Mouse (Mus musculus) gastrocnemius, postnatal 10 days (tissue): Measurements from ENCODE around the gene Ubtfl1. TPM values are rescaled to one million over a fixed set of nuclear protein-coding genes. Genes with fewer than 3 reads are reported as not detected.
"Not testable (repeated sequence)": the region's sequence is repeated elsewhere in the genome, so short reads cannot be mapped to it uniquely, and the experiment has no call there.

Experiments used
- DNase-seq: peaks from one replicate; pipeline ENCODE4 v3.0.0; 2021; ENCODE audit warnings: mixed read lengths
- long read RNA-seq, 2 experiments: library from polyadenylated mRNA; stranded (forward); transcript quantifications; one replicate each; pipeline ENCODE4 v2.0.0; 2021
- microRNA-seq, 2 experiments: library from miRNA; unstranded; fragments of <30 nt; microRNA quantifications; one replicate each; pipeline ENCODE4 v1.2.0; 2021
- total RNA-seq, 2 experiments: library from RNA; stranded (reverse); gene quantifications; 2 replicates each; pipeline ENCODE4 v1.2.3; 2021

Gene Ubtfl1
- total RNA-seq = not detected
- long read RNA-seq, experiment 1 = 0 reads
- long read RNA-seq, experiment 2 = 0 reads

DNA sequence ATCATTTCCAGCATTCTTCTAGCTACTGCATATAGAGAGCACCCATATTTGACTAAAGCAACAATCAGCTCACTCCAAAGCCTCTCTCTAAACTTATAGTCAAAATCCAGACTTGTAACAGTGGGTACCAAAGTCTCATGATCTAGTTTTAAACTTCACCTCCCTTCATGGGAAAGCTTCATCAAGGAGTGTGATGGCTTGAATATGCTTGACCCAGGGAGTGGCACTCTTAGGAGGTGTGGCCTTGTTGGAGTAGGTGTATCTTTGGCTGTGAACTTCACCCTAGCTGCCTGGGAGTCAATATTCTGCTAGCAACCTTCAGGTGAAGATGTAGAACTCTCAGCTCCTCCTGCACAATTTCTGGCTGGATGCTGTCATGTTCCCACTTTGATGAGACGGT is at the start of gene Ubtfl1:
TSS of gene Ubtfl1 (plus strand) at position 301 of the 400 bp plus-strand sequence.
- no peak for DNase-seq

DNA sequence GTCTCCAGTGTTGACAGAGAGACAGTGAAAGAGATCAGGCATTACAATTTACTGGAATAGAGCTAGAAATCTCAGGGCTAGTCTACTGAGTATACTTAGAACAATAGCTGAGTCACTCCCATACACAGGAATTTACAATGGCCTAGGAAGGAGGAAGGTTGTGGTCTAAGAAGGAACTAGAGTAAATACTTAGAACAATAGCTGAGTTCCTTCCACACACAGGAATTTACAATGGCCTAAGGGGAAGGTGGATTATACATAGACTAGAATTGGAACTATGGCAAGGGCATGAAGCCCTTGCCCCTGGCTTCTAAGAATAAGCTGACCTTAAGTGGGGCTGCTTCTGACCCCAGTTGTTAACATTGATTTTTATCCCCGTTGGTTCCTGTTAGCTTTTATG is 31.2 kb upstream of the Ubtfl1 start:
- DNase-seq = not testable (repeated sequence)

DNA sequence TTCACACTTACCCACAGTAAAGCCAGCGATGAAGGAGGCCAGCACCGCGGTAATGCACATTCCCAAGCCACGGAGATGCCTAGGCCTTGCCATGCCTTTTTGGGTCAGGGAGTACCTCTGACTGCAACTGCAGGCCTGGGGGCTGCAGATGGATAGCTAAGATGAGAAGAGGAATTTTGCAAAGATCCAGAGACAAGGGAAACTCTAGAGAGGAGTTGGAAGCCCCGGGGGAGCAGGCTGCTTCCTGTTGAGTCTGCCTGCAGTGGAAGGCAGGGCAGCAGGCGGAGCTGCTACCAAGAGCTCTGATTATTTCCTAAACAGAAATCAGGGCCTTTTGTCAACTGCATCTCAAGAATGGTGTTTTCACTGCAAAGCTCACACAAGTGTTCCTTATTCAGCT is 18.4 kb upstream of the Ubtfl1 start:
- peak; percentile 16 for DNase-seq

DNA sequence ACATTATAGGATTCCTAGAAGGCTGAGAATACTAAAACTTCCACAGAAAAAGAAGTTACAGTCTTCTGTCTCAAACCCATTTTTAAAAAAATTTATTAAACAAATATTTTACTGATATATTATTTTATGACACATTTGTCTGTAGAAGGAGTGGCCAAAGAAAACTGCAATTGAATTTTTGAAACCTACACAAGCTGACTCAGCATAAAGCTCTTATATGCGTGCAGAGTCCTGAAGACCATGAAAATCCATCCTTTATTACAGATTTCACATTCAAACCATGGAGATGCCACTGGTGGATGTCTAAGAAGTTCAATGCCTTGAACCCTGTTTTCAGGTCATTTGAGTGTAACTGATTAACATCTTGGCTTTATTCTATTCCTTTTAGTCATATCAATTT is 4.6 kb upstream of the Ubtfl1 start:
- DNase-seq = no peak

DNA sequence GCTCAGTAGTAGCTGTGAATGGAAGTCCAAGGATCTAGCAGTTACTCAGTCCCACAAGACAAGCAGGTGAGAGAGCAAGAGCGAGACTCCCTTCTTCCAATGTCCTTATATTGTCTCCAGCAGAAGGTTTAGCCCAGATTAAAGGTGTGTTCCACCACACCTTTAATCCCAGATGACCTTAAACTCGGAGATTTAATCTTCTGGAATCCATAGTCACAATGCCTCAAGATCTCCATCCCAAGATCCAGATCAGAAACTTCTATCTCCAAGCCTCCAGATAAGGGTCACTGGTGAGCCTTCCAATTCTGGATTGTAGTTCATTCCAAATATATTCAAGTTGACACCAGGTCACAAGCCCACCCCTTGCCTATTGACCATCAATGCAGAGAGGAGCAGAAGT is 1.3 kb upstream of the Ubtfl1 start, which contains the start of gene Naalad2:
TSS of gene Naalad2 (minus strand) at position 101 of the 400 bp plus-strand sequence.
- DNase-seq = not testable (repeated sequence)

DNA sequence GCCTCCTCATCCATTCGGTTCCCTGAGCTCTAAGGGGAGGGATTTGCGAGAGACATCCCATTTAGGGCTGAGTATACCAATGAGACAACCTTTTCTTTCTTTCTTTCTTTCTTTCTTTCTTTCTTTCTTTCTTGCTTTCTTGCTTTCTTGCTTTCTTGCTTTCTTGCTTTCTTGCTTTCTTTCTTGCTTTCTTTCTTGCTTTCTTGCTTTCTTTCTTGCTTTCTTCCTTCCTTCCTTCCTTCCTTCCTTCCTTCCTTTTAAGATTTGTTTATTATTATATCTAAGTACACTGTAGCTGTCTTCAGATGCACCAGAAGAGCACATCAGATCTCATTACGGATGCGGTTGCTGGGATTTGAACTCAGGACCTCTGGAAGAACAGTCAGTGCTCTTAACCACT is 8.2 kb downstream of the Ubtfl1 start:
- not testable (repeated sequence) for DNase-seq

DNA sequence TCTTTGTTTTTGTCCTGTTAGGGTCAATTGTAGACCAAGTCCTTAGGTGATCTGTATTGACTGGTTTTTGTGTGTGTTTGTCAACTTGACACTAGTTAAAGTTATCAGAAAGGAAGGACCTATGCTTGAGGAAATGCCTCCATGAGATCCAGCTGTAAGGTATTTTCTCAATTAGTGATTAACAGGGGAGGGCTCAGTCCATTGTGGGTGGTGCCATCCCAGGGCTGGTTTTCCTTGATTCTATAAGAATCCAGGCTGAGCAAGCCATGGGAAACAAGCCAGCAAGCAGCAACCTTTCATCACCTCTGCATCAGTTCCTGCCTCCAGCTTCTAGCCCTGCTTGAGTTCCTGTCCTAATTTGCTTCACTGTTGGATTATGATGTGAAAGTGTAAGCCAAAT is 26.1 kb downstream of the Ubtfl1 start, which contains the start of gene Mbd3l2:
TSS of gene Mbd3l2 (plus strand) at position 301 of the 400 bp plus-strand sequence.
- no peak for DNase-seq

DNA sequence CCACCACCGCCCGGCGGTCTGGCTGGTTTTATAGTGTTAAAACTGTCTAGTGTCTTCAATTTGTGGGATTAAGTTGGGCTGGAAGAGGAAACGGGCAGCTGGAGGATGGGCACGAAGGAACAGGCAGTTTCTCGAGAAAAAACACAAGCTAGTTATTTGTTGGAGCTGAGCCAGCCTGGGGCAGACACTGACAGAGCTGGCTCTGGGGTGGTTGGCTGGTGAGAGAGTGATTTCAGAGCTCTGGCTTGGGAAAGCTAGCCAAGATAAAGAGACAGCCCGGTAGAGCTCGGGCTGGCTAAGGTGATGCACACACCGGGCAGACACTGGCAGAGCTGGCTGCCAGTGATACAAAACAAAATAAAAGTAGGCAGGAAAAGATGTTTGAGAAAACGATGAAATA is 27.5 kb downstream of the Ubtfl1 start:
- no peak for DNase-seq

DNA sequence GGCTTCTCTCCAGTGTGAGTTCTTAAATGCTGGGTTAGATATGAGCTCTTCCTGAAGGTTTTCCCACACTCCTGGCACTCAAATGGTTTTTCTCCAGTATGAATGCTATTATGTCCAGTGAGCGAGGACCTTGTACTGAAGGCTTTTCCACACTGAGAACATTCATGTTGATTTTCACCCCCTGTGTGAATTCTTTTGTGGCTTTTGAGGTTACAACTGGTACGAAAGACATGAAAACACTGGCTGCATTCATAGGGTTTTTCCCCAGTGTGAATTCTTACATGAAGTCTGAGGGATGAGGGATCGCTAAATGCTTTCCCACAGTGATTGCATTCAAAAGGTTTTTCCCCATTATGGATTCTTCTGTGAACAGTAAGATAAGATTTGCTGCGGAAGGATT is 52.3 kb downstream of the Ubtfl1 start:
- DNase-seq = no peak

Small RNA genes within 50 kb of the gene (microRNA-seq; reads per million reads assigned to microRNA genes)
- 0 reads per million in 2 experiments for gene Gm22854

Other genes with a start within 250 kb of the Ubtfl1 start
- 10 to 100 TPM; 36.1 to 42.1 TPM for gene Chordc1, start 112.3 kb upstream of the Ubtfl1 start, total RNA-seq
- 10 to 100 TPM; 10.2 to 10.9 TPM for gene Naalad2, start 1.4 kb upstream of the Ubtfl1 start, total RNA-seq
- not detected for gene Mbd3l2, start 26.2 kb downstream of the Ubtfl1 start, total RNA-seq
- 1 to 10 TPM; 1.6 to 1.8 TPM for gene Zfp558, start 73.8 kb downstream of the Ubtfl1 start, total RNA-seq
- not detected for gene Mbd3l1, start 73.9 kb downstream of the Ubtfl1 start, total RNA-seq